Mouse (Mus musculus) forebrain, embryonic 11.5 days (tissue): Measurements from ENCODE around the gene Olfr874. TPM values are rescaled to one million over a fixed set of nuclear protein-coding genes. Genes with fewer than 3 reads are reported as not detected.

Experiments used
- ATAC-seq: fragments of 200-750 bp; cut with Nextera tagmentation; replicated peaks from 2 replicates; pipeline ENCODE4 v1.8.0; 2017; ENCODE audit warnings: moderate TSS enrichment; ENCODE audit not compliant: low FRiP score
- DNase-seq: peaks from one replicate; pipeline ENCODE4 v3.0.0-alpha.2; 2017; ENCODE audit warnings: low spot score
- H3K27ac ChIP-seq: fragments of 300-500 bp; sonication (generic); 2 replicates; pipeline ENCODE4 v1.5.1; 2014; ENCODE audit warnings: low read depth, low read length
- H3K27me3 ChIP-seq: fragments of 300-500 bp; sonication (generic); 2 replicates; pipeline ENCODE4 v1.6.1; 2014; ENCODE audit warnings: mild to moderate bottlenecking, low read length, mixed read lengths; ENCODE audit not compliant: control insufficient read depth, insufficient read depth
- H3K36me3 ChIP-seq: fragments of 300-500 bp; sonication (generic); 2 replicates; pipeline ENCODE4 v1.6.1; 2014; ENCODE audit warnings: mild to moderate bottlenecking, low read length, moderate library complexity, mixed read lengths; ENCODE audit not compliant: control insufficient read depth, insufficient read depth
- H3K4me1 ChIP-seq: fragments of 300-500 bp; sonication (generic); replicated peaks from 2 replicates; pipeline ENCODE4 v1.6.1; 2014; ENCODE audit warnings: low read length, mixed read lengths; ENCODE audit not compliant: control insufficient read depth, insufficient read depth
- H3K4me2 ChIP-seq: fragments of 300-500 bp; sonication (generic); 2 replicates; pipeline ENCODE4 v1.6.1; 2014; ENCODE audit warnings: low read depth, mild to moderate bottlenecking, low read length, moderate library complexity, mixed read lengths; ENCODE audit not compliant: severe bottlenecking
- H3K4me3 ChIP-seq: fragments of 300-500 bp; sonication (generic); 2 replicates; pipeline ENCODE4 v1.5.1; 2014; ENCODE audit warnings: low read depth, low read length
- H3K9ac ChIP-seq: fragments of 300-500 bp; sonication (generic); 2 replicates; pipeline ENCODE4 v1.6.1; 2014; ENCODE audit warnings: low read length
- H3K9me3 ChIP-seq: fragments of 300-500 bp; sonication (generic); 2 replicates; pipeline ENCODE4 v1.6.1; 2016; ENCODE audit warnings: low read length, mixed read lengths; ENCODE audit not compliant: control insufficient read depth
- WGBS: fragments of 180-500 bp; shearing (Covaris S2); extraction: QIAGEN DNeasy Blood & Tissue Kit; methylation state at CpG from one replicate; pipeline ENCODE4 v1.1.7; 2014; 5-methylcytosine and 5-hydroxymethylcytosine counted together
- polyA plus RNA-seq: library from polyadenylated mRNA; unstranded; fragments of >200 nt; fragmentation: Nextera tagmentation; extraction: Ambion mirVana; gene quantifications from 2 replicates; pipeline ENCODE4 v1.2.1, GENCODE M21; 2014

The Olfr874 gene
- not detected in 2 replicates for polyA plus RNA-seq

GRCm38 (mm10) chr9:37744806-37745205 lies at the start of gene Olfr874:
Olfr874 (plus strand) TSS chr9:37745106.
- no peaks in the 10 kb centered on the region for H3K27me3 ChIP-seq
- ATAC-seq (no peak), DNase-seq (no peak)
- H3K9ac ChIP-seq = no peak within 1 kb of the TSS
- H3K4me3 ChIP-seq = no peak within 1 kb of the TSS
- no peaks in the 10 kb centered on the region for H3K36me3 ChIP-seq
- H3K9me3 ChIP-seq = no peaks in the 10 kb centered on the region
- no peak within 1 kb of the TSS for H3K27ac ChIP-seq
- H3K4me1 ChIP-seq = no peaks in the 10 kb centered on the region
- no peak within 1 kb of the TSS for H3K4me2 ChIP-seq

- ATAC-seq (no peak), DNase-seq (no peak)
- Histone ChIP-seq H3K4me2 (no peak within 1 kb of the TSS), H3K4me1 (no peaks in the 10 kb centered on the region), H3K27me3 (no peaks in the 10 kb centered on the region), H3K27ac (no peak within 1 kb of the TSS), H3K9me3 (no peaks in the 10 kb centered on the region), H3K9ac (no peak within 1 kb of the TSS), H3K4me3 (no peak within 1 kb of the TSS), H3K36me3 (no peaks in the 10 kb centered on the region)
- WGBS = 86% methylated on average over 1 of the region's 1 CpGs
Observed at GRCm38 (mm10) chr9:37716150-37716549, 28.8 kb upstream of the Olfr874 start, which contains the start of gene Olfr160. Olfr160 (minus strand) TSS chr9:37716250.

GRCm38 (mm10) chr9:37734310-37734709 lies 10.6 kb upstream of the Olfr874 start:
- H3K27ac ChIP-seq = no peak overlapping the region
- H3K4me3 ChIP-seq = no peak overlapping the region
- no peak for DNase-seq
- no peaks in the 10 kb centered on the region for H3K9me3 ChIP-seq
- no peak overlapping the region for H3K9ac ChIP-seq
- ATAC-seq = no peak
- H3K4me2 ChIP-seq = no peak overlapping the region
- H3K36me3 ChIP-seq = no peaks in the 10 kb centered on the region
- H3K4me1 ChIP-seq = no peaks in the 10 kb centered on the region
- WGBS = 89% methylated on average over 1 of the region's 1 CpGs
- no peaks in the 10 kb centered on the region for H3K27me3 ChIP-seq

GRCm38 (mm10) chr9:37750319-37751075 lies 5.6 kb downstream of the Olfr874 start:
- WGBS = 23% methylated on average over 7 of the region's 7 CpGs
- H3K4me2 ChIP-seq = 0 out of 2 replicates have a peak overlapping the region, but pooled peaks have one; percentile 8
- H3K27ac ChIP-seq = peak overlapping the region; percentile 47; the same call in 1 of the 2 replicates
- ATAC-seq (peak; percentile 75), DNase-seq (peak; percentile 53)
- peaks cover 7% of the 10 kb centered on the region; the same call in 1 of the 2 replicates for H3K4me1 ChIP-seq
- H3K27me3 ChIP-seq = no peaks in the 10 kb centered on the region
- peak overlapping the region; percentile 16; the same call in 1 of the 2 replicates for H3K9ac ChIP-seq
- H3K4me3 ChIP-seq = no peak overlapping the region
- H3K9me3 ChIP-seq = no peaks in the 10 kb centered on the region
- no peaks in the 10 kb centered on the region for H3K36me3 ChIP-seq

GRCm38 (mm10) chr9:37751467-37751866 lies 6.6 kb downstream of the Olfr874 start:
- peaks cover 7% of the 10 kb centered on the region; the same call in 1 of the 2 replicates for H3K4me1 ChIP-seq
- no peak overlapping the region for H3K9ac ChIP-seq
- ATAC-seq (no peak), DNase-seq (no peak)
- no peak overlapping the region for H3K27ac ChIP-seq
- no peaks in the 10 kb centered on the region for H3K36me3 ChIP-seq
- no peaks in the 10 kb centered on the region for H3K27me3 ChIP-seq
- H3K9me3 ChIP-seq = no peaks in the 10 kb centered on the region
- no peak overlapping the region for H3K4me2 ChIP-seq
- 72% methylated on average over 2 of the region's 2 CpGs for WGBS
- no peak overlapping the region for H3K4me3 ChIP-seq

- no peak for ATAC-seq
- DNase-seq = no peak
- Histone ChIP-seq H3K4me1 (peaks cover 7% of the 10 kb centered on the region; the same call in 1 of the 2 replicates), H3K27me3 (no peaks in the 10 kb centered on the region), H3K4me3 (no peak overlapping the region), H3K36me3 (no peaks in the 10 kb centered on the region), H3K9me3 (no peaks in the 10 kb centered on the region), H3K9ac (no peak overlapping the region), H3K4me2 (no peak overlapping the region), H3K27ac (no peak overlapping the region)
- WGBS = 63% methylated on average over 4 of the region's 4 CpGs
Observed at GRCm38 (mm10) chr9:37752006-37752405, 7.1 kb downstream of the Olfr874 start.

GRCm38 (mm10) chr9:37761728-37762127 lies 16.8 kb downstream of the Olfr874 start:
- Histone ChIP-seq H3K4me3 (no peak overlapping the region), H3K9ac (no peak overlapping the region), H3K27ac (no peak overlapping the region), H3K4me1 (no peaks in the 10 kb centered on the region), H3K4me2 (no peak overlapping the region), H3K9me3 (no peaks in the 10 kb centered on the region), H3K27me3 (no peaks in the 10 kb centered on the region), H3K36me3 (no peaks in the 10 kb centered on the region)
- ATAC-seq (no peak), DNase-seq (no peak)
- 89% methylated on average over 2 of the region's 2 CpGs for WGBS

GRCm38 (mm10) chr9:37762541-37762940 lies 17.6 kb downstream of the Olfr874 start:
- H3K4me2 ChIP-seq = no peak overlapping the region
- 54% methylated on average over 2 of the region's 2 CpGs for WGBS
- no peaks in the 10 kb centered on the region for H3K27me3 ChIP-seq
- no peak overlapping the region for H3K27ac ChIP-seq
- no peaks in the 10 kb centered on the region for H3K36me3 ChIP-seq
- no peak overlapping the region for H3K4me3 ChIP-seq
- ATAC-seq (no peak), DNase-seq (no peak)
- no peak overlapping the region for H3K9ac ChIP-seq
- H3K9me3 ChIP-seq = no peaks in the 10 kb centered on the region
- no peaks in the 10 kb centered on the region for H3K4me1 ChIP-seq

GRCm38 (mm10) chr9:37770661-37771060 lies 25.8 kb downstream of the Olfr874 start:
- DNase-seq = no peak
- ATAC-seq = no peak
- Histone ChIP-seq H3K4me3 (no peak overlapping the region), H3K27me3 (no peaks in the 10 kb centered on the region), H3K4me1 (no peaks in the 10 kb centered on the region), H3K27ac (no peak overlapping the region), H3K9ac (no peak overlapping the region), H3K9me3 (no peaks in the 10 kb centered on the region), H3K4me2 (no peak overlapping the region), H3K36me3 (no peaks in the 10 kb centered on the region)
- 87% methylated on average over 2 of the region's 2 CpGs for WGBS
